Mouse (Mus musculus): ENCODE results near the gene Nrf1. TPM values are rescaled to one million over a fixed set of nuclear protein-coding genes. Genes with fewer than 3 reads are reported as not detected.

The Nrf1 gene
- total RNA-seq, 2 experiments from 2014 or later, result 12.2 to 14.0 TPM

DNA sequence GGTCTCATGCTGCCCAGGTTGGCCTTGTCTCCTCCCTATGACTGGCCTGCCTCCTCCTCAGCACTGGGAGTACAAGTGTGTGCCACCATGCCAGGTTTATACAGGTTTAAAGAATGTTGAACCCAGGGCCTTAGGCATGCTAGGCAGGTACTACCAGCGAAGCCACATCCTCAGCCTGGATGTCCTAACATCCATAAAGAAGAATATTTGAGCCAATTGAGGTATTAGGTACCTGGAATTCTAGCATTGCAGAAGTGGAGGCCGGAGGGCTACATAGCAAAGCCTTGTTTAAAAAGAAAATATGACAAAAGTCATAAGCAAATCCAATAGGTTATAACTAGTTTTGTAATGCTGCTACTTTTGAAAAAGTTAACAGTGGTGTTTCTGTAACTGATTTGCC lies 19.0 kb downstream of the Nrf1 start:
- DNase-seq (ENCODE audit: low spot score), result no peak
- intact Hi-C loops (cut with DNase I), result no loop called here

- intact Hi-C loops (cut with DNase I), result no loop called here
- DNase-seq (ENCODE audit: low spot score), result no peak
Observed at GRCm38 (mm10) chr6:30072476-30072875, 24.7 kb downstream of the Nrf1 start.

- intact Hi-C loops (cut with DNase I), result no loop called here
- no peak for DNase-seq (ENCODE audit: low spot score)
Observed at GRCm38 (mm10) chr6:30078938-30079529, 31.2 kb downstream of the Nrf1 start.

DNA sequence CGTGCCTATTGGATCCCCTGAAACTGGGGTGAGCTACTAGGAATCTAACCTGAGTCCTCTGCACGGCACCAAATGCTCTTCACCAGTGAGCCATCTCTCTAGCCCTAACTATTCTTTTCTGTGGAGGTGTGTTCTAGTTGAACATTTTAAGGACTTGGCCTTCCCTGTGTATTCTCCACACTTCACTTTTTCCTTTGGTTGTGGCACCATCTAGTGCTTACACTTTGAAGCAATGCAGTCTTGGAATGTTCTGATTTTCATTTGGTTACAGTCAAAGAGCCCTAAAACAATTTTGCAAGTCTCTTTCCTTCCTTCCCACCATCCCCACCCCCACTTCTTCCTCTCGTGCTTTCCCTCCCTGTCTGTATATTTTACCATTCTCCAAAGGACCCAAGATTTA lies 33.6 kb downstream of the Nrf1 start:
- DNase-seq (ENCODE audit: low spot score), result no peak
- intact Hi-C loops (cut with DNase I), result loop anchor here (5.0 kb wide), 2 partner anchors 229 to 249 kb away; no protein-coding TSS in a partner anchor

- intact Hi-C loops (cut with DNase I), result loop anchor here (5.0 kb wide), 2 partner anchors 231 to 251 kb away; no protein-coding TSS in a partner anchor
Observed at GRCm38 (mm10) chr6:30083307-30083706, 35.5 kb downstream of the Nrf1 start.

GRCm38 (mm10) chr6:30085351-30085750 lies 37.6 kb downstream of the Nrf1 start:
- intact Hi-C loops (cut with DNase I), result no loop called here
- DNase-seq (ENCODE audit: low spot score), result no peak

More at GRCm38 (mm10) chr6:30083307-30083706, 35.5 kb downstream of the Nrf1 start:
- no peak for DNase-seq (ENCODE audit: low spot score)

- intact Hi-C loops (cut with DNase I), result loop anchor here (5.0 kb wide), 2 partner anchors 116 to 266 kb away; no protein-coding TSS in a partner anchor
- DNase-seq (ENCODE audit: low spot score), result no peak
Observed at GRCm38 (mm10) chr6:30091221-30091620, 43.4 kb downstream of the Nrf1 start.

- no peak for DNase-seq (ENCODE audit: low spot score)
- intact Hi-C loops (cut with DNase I), result loop anchor here (5.0 kb wide), 2 partner anchors 114 to 264 kb away; no protein-coding TSS in a partner anchor
Observed at GRCm38 (mm10) chr6:30092816-30093215, 45.0 kb downstream of the Nrf1 start.

DNA sequence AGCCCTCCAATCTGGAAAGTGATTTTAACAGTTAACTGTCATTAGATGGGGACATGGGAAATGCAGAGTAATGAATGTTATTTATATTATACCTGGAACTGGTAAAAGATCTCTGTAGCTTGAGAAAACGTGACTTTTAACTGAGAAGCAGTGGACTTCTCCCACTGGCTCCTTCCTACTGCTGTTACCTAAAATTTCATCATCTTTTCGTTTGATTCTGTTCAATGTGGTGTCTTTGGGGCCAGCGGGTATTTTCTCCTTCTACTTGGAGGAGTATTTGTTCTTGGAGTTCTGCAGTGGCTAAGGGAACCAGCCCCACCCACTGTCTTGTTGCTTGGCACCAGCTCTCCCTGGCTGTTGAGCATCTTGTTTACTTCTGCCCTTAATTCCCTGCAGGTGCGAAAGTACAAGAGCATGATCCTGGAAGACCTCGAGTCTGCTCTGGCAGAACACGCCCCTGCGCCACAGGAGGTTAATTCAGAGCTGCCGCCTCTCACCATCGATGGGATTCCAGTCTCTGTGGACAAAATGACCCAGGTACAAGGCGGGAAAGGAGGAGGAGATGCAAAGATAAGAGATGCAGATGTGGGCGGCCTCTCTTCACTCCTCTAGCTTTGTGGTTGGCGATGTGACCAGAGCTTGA lies 54.1 kb downstream of the Nrf1 start:
- intact Hi-C loops (cut with DNase I), result no loop called here
- DNase-seq (ENCODE audit: low spot score), result no peak

GRCm38 (mm10) chr6:30106091-30106490 lies 58.3 kb downstream of the Nrf1 start:
- no peak for DNase-seq (ENCODE audit: low spot score)
- intact Hi-C loops (cut with DNase I), result no loop called here

- DNase-seq (ENCODE audit: low spot score), result no peak
Observed at GRCm38 (mm10) chr6:30107456-30107855, 59.7 kb downstream of the Nrf1 start.

GRCm38 (mm10) chr6:30109820-30110502 lies 62.2 kb downstream of the Nrf1 start:
- intact Hi-C loops (cut with DNase I), result no loop called here
- DNase-seq (ENCODE audit: low spot score), result no peak

More at GRCm38 (mm10) chr6:30107456-30107855, 59.7 kb downstream of the Nrf1 start:
- intact Hi-C loops (cut with DNase I), result no loop called here

GRCm38 (mm10) chr6:30112349-30113132 lies 64.8 kb downstream of the Nrf1 start:
- DNase-seq (ENCODE audit: low spot score), result no peak
- intact Hi-C loops (cut with DNase I), result no loop called here

- no peak for DNase-seq (ENCODE audit: low spot score)
- intact Hi-C loops (cut with DNase I), result no loop called here
Observed at GRCm38 (mm10) chr6:30114101-30114500, 66.3 kb downstream of the Nrf1 start.

DNA sequence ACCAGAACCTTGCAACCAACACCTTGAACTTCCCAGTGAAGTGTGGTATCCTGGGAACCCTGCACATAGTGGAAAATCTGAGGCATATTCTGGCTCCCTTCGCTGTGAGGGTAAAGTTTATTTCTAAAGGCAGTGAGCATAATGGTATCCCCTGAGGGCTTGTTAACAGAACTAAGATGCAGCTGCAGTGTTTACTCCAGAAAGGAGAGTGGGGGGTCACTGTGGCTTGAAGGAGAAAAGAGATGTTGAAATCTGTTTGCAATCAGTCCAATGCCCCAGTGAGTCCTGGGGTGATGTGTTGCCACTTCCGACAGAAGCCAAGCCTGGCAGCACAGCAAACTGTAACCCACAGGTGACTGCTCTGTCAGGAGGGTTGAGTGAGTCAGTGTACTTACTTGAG lies 73.4 kb downstream of the Nrf1 start:
- DNase-seq (ENCODE audit: low spot score), result no peak
- intact Hi-C loops (cut with DNase I), result no loop called here

DNA sequence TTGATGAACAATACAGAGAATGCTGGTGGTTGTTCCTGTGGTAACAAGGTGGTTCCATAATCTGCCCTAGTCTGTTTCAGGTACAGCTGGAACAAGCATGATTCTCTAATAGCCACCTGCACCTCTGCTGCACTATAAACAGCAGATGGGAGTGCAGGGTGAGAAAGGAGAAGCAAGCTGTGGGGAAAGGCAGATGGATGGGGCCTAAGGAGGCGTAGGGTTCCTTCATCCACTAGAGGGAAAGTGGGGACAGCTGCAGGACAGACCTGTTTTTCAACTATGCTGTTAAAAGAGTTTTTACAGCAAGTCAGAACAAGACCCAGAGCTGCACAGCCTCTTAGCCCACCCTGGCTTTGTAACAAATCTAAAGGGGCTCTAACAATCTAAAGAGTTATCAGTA lies 73.8 kb downstream of the Nrf1 start:
- no peak for DNase-seq (ENCODE audit: low spot score)
- intact Hi-C loops (cut with DNase I), result no loop called here

DNA sequence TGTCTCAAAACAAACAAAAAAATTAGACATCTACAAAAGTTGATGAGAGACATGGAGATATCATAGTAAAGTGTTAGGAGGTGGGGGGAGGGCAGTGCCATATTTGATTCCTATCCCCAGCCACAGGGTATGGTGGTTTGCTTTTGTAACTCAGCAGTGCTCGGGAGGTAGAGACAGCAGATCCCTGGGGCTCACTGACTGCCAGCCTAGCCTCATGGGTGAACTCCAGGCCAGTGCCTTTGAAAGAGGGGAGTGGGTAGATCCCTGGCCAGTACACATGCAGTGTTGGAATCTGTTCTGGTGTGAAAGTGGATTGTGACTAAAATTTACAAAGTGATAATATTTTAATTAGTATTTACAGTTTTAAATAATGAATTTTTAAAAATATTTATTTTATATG lies 75.6 kb downstream of the Nrf1 start:
- intact Hi-C loops (cut with DNase I), result no loop called here
- DNase-seq (ENCODE audit: low spot score), result no peak

DNA sequence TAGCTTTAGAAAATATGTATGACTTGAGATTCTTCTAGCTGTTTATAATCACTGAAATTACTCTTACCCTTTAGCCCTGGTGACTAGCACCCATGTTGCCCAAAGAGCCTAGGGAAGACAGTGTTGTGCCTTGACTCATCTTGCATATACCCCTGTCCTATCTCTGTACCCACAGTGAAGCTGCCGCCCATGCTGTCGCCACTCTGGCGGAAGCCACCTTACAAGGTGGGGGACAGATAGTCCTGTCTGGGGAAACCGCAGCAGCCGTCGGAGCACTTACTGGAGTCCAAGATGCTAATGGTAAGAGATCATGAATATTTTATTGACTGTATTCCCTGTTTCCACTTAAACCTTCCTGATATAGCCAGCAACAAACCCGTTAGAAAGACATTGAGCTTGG lies 78.3 kb downstream of the Nrf1 start:
- DNase-seq (ENCODE audit: low spot score), result no peak
- intact Hi-C loops (cut with DNase I), result no loop called here

- DNase-seq (ENCODE audit: low spot score), result no peak
Observed at GRCm38 (mm10) chr6:30126766-30127165, 79.0 kb downstream of the Nrf1 start.

DNA sequence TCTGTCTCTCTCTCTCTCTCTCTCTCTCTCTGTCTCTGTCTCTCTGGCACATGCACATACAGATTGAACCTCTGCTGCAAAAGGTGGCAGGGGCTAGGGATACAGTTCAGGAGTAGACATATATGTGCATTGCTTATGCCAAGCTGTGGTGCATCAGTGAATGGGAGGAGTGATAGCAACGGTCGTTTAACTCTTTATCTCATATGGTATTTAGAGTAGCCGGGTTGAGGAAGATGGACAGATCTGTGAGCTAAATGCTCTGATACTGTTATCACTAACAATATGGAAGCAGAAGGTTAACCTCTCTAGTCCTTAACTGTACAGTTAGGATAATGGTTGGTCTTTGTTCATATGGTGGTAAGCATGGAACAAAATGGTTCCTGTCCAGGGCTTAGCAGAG lies 84.6 kb downstream of the Nrf1 start:
- intact Hi-C loops (cut with DNase I), result no loop called here
- no peak for DNase-seq (ENCODE audit: low spot score)

More at GRCm38 (mm10) chr6:30126766-30127165, 79.0 kb downstream of the Nrf1 start:
- intact Hi-C loops (cut with DNase I), result no loop called here

Measured in heart, postnatal 25 days (tissue).